In the genomic region with DNA sequence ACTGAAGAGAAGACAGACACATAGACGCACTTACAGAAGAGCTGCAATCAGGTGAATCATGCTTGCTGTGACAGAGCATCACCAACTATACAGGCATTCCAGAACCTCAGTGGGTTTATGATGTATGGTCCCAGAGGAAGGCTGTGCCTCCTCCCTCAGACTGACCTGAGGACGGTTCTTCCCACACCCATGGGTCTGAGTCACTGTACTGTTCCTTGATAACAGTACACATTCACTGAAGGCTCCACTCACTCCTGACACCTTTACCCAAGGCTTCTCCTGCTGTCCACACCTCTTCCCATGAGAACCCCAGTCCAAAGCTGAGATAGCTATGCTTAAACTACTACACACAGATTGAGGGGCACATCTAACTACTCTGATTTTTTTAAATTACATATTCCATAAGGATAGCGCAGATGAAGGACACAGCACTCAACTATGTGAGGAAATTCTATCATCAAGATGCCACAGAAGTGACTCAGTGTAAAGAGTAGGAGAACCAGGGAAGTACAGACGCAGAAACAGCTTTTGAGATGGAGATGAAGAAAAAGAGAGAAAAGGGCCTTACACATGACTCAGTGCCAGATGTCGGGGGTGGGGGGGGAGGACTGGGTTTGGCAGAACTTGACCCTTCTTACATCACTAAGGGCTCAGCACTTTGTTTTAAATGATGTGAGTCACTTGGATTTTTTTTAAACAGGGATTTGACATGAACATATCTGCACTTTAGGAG, we compare ENCODE assay signal across 20 mouse cellular contexts.
A peak's percentile ranks its signal among the peaks of the same experiment; 100 is the strongest.
DNase-seq lines count a peak whose midpoint lies in the region; ATAC-seq and TF ChIP-seq lines count a peak whose summit lies in the region.
"Had no signal": no experiment of that assay in that cellular context is flagged by ENCODE, and none has a peak within 500 bp of the region (broad histone marks: within the 10 kb centered on the region; RNA-seq: fewer than 3 reads in every experiment).

No protein-coding gene starts in this region.

- no peaks in the 10 kb centered on the region for H3K36me3 ChIP-seq in forebrain, postnatal 0 days (ENCODE audit: insufficient read depth)
- no peaks in the 10 kb centered on the region for H3K36me3 ChIP-seq in forebrain, embryonic 10.5 days (replicated peaks)
- H3K36me3 ChIP-seq in myocyte (ENCODE audit: control insufficient read depth, insufficient read depth): no peaks in the 10 kb centered on the region
- H3K36me3 ChIP-seq: hindbrain, embryonic 13.5 days; limb, embryonic 10.5 days; midbrain, embryonic 12.5 days; neural tube, embryonic 15.5 days had no signal

- H3K27me3 ChIP-seq in forebrain, postnatal 0 days (ENCODE audit: insufficient read depth, low read length): no peaks in the 10 kb centered on the region
- no peaks in the 10 kb centered on the region for H3K27me3 ChIP-seq in forebrain, embryonic 10.5 days (ENCODE audit: poor library complexity, severe bottlenecking)
- H3K27me3 ChIP-seq in myocyte (ENCODE audit: control insufficient read depth, insufficient read depth, insufficient read length): no peaks in the 10 kb centered on the region
- H3K27me3 ChIP-seq: hindbrain, embryonic 13.5 days; midbrain, embryonic 12.5 days; neural tube, embryonic 15.5 days had no signal

- no peak overlapping the region for H3K9ac ChIP-seq in forebrain, postnatal 0 days
- H3K9ac ChIP-seq: hindbrain, embryonic 13.5 days; midbrain, embryonic 12.5 days; neural tube, embryonic 15.5 days had no signal

- intact Hi-C loops in left cerebral cortex, adult 2 months (cut with DNase I): no loop called here

- H3K4me1 ChIP-seq in forebrain, postnatal 0 days (ENCODE audit: insufficient read depth): no peaks in the 10 kb centered on the region
- H3K4me1 ChIP-seq in forebrain, embryonic 10.5 days: no peaks in the 10 kb centered on the region
- H3K4me1 ChIP-seq: hindbrain, embryonic 13.5 days; limb, embryonic 10.5 days; midbrain, embryonic 12.5 days; neural tube, embryonic 15.5 days had no signal

- 0 out of 2 replicates have a peak, but pooled peaks have one; percentile 27 for ATAC-seq in forebrain, postnatal 0 days

- H3ac ChIP-seq in myocyte (ENCODE audit: control insufficient read depth, insufficient read length): no peak overlapping the region

- TF ChIP-seq POLR2A in myocyte (IDR thresholded peaks at IDR 0.05; ENCODE audit: insufficient read length, low read depth): no peak

- no peak overlapping the region for H3K4me3 ChIP-seq in forebrain, postnatal 0 days (ENCODE audit: low read depth, low read length)
- no peak overlapping the region for H3K4me3 ChIP-seq in forebrain, embryonic 10.5 days
- H3K4me3 ChIP-seq in left cerebral cortex, adult 2 months: no peak overlapping the region
- no peak overlapping the region for H3K4me3 ChIP-seq in myocyte
- H3K4me3 ChIP-seq: hindbrain, embryonic 13.5 days; limb, embryonic 10.5 days; midbrain, embryonic 12.5 days; neural tube, embryonic 15.5 days had no signal

- H3K79me2 ChIP-seq in myocyte (ENCODE audit: control insufficient read depth, insufficient read depth): no peaks in the 10 kb centered on the region

- TF ChIP-seq CTCF in forebrain, postnatal 0 days (IDR thresholded peaks at IDR 0.05; ENCODE audit: low read depth): no peak
- no peak for TF ChIP-seq CTCF in left cerebral cortex, adult 2 months (IDR thresholded peaks at IDR 0.05)

- H3K27ac ChIP-seq in forebrain, postnatal 0 days (ENCODE audit: low read depth, low read length): no peak overlapping the region
- no peak overlapping the region for H3K27ac ChIP-seq in forebrain, embryonic 10.5 days
- H3K27ac ChIP-seq in left cerebral cortex, adult 2 months: peak overlapping the region; percentile 80
- H3K27ac ChIP-seq: hindbrain, embryonic 13.5 days; limb, embryonic 10.5 days; macrophage; midbrain, embryonic 12.5 days; neural tube, embryonic 15.5 days had no signal

- WGBS in forebrain, postnatal 0 days: 83% methylated on average over 5 of the region's 5 CpGs
- WGBS in forebrain, embryonic 10.5 days: 94% methylated on average over 5 of the region's 5 CpGs

- no peak overlapping the region for H3K4me2 ChIP-seq in forebrain, postnatal 0 days (ENCODE audit: low read depth)
- H3K4me2 ChIP-seq in myocyte (ENCODE audit: low read depth): peak overlapping the region; percentile 50
- H3K4me2 ChIP-seq: hindbrain, embryonic 13.5 days; liver, embryonic 11.5 days; midbrain, embryonic 12.5 days; neural tube, embryonic 15.5 days had no signal

- H3K9me3 ChIP-seq in forebrain, postnatal 0 days (ENCODE audit: low read length): no peaks in the 10 kb centered on the region
- no peaks in the 10 kb centered on the region for H3K9me3 ChIP-seq in forebrain, embryonic 10.5 days
- H3K9me3 ChIP-seq: hindbrain, embryonic 13.5 days; limb, embryonic 10.5 days; midbrain, embryonic 12.5 days; neural tube, embryonic 15.5 days had no signal

- DNase-seq in forebrain, postnatal 0 days: no peak
- no peak for DNase-seq in forebrain, embryonic 10.5 days (ENCODE audit: extremely low spot score, low spot score)
- DNase-seq in left cerebral cortex, adult 2 months (ENCODE audit: extremely low spot score in 1 of 2, low spot score in 2 of 2): peak in 1 of 2 experiments; percentile 31
- DNase-seq in left cerebral cortex, adult 11 months (ENCODE audit: low spot score): no peak
- DNase-seq in Muller cell, postnatal 12 days (ENCODE audit: inconsistent ontology term): peak; percentile 82
- DNase-seq in cerebellum, adult 11-12 months: no peak
- no peak for DNase-seq in embryo, embryonic 9.5 days (ENCODE audit: extremely low spot score)
- DNase-seq: adrenal gland, adult 2 months; cerebellum, postnatal 14 days; gastrocnemius, postnatal 14 days; kidney, adult 9 months; lung, adult 2 months; thymus, postnatal 4 days had no signal

TF ChIP-seq in myocyte, 11 proteins besides CTCF, POLR2A, EP300 and RAD21:
- TF ChIP-seq MAX (IDR thresholded peaks at IDR 0.05; ENCODE audit: low read depth) (no peak), TCF3 (IDR thresholded peaks at IDR 0.05; ENCODE audit: insufficient read length, low read depth) (no peak), TCF12 (IDR thresholded peaks at IDR 0.05; ENCODE audit: insufficient read depth, poor library complexity, severe bottlenecking) (no peak), CEBPB (IDR thresholded peaks at IDR 0.05; ENCODE audit: insufficient read depth, poor library complexity, severe bottlenecking) (no peak)
TF ChIP-seq in myocyte: peak in this region for 0.
